Mouse (Mus musculus) lung, postnatal 0 days (tissue): ENCODE data around the gene Stac2. TPM values are rescaled to one million over a fixed set of nuclear protein-coding genes. Genes with fewer than 3 reads are reported as not detected.

Experiments used
- ATAC-seq: fragments of 200-750 bp; cut with Nextera tagmentation; 2 replicates; pipeline ENCODE4 v1.8.0; 2017; ENCODE audit warnings: moderate library complexity
- DNase-seq: peaks from one replicate; pipeline ENCODE4 v3.0.0-alpha.2; 2016; ENCODE audit warnings: low spot score
- H3K27ac ChIP-seq: fragments of 300-500 bp; sonication (generic); 2 replicates; pipeline ENCODE4 v1.5.1; 2014; ENCODE audit warnings: antibody characterized with exemption, mild to moderate bottlenecking, low read length, mixed read lengths
- H3K27me3 ChIP-seq: fragments of 300-500 bp; sonication (generic); replicated peaks from 2 replicates; pipeline ENCODE4 v1.6.1; 2014; ENCODE audit warnings: low read length, mixed read lengths; ENCODE audit not compliant: insufficient read depth
- H3K36me3 ChIP-seq: fragments of 300-500 bp; sonication (generic); 2 replicates; pipeline ENCODE4 v1.6.1; 2014; ENCODE audit warnings: low read length, mixed read lengths; ENCODE audit not compliant: insufficient read depth
- H3K4me1 ChIP-seq: fragments of 300-500 bp; sonication (generic); 2 replicates; pipeline ENCODE4 v1.6.1; 2014; ENCODE audit warnings: antibody characterized with exemption, low read depth, low read length, mixed read lengths; ENCODE audit not compliant: insufficient read depth
- H3K4me2 ChIP-seq: fragments of 300-500 bp; sonication (generic); replicated peaks from 2 replicates; pipeline ENCODE4 v1.6.1; 2014; ENCODE audit warnings: low read depth, mild to moderate bottlenecking, low read length, moderate library complexity, mixed read lengths
- H3K4me3 ChIP-seq: fragments of 300-500 bp; sonication (generic); 2 replicates; pipeline ENCODE4 v1.5.1; 2014; ENCODE audit warnings: low read depth, low read length
- H3K9ac ChIP-seq: fragments of 300-500 bp; sonication (generic); replicated peaks from 2 replicates; pipeline ENCODE4 v1.6.1; 2014; ENCODE audit warnings: low read depth, mild to moderate bottlenecking
- H3K9me3 ChIP-seq: fragments of 300-500 bp; sonication (generic); 2 replicates; pipeline ENCODE4 v1.6.1; 2016; ENCODE audit warnings: low read length, mixed read lengths
- CTCF ChIP-seq: IDR thresholded peaks from 2 replicates; pipeline ENCODE4 v1.5.1; 2016; ENCODE audit warnings: antibody characterized with exemption, mild to moderate bottlenecking
- EP300 ChIP-seq: IDR thresholded peaks from 2 replicates; pipeline ENCODE4 v1.6.1; 2016; ENCODE audit warnings: antibody characterized with exemption, mild to moderate bottlenecking, control low read depth
- WGBS: fragments of 180-500 bp; shearing (Covaris S2); extraction: QIAGEN DNeasy Blood & Tissue Kit; methylation state at CpG from one replicate; pipeline ENCODE4 v1.1.7; 2014; 5-methylcytosine and 5-hydroxymethylcytosine counted together
- polyA plus RNA-seq: library from polyadenylated mRNA; unstranded; fragments of >200 nt; fragmentation: Nextera tagmentation; extraction: Ambion mirVana; gene quantifications from 2 replicates; pipeline ENCODE4 v1.2.1, GENCODE M21; 2015

Stac2 gene
- polyA plus RNA-seq, 1 experiment from 2014 or later, result 0.10 TPM

- TF ChIP-seq CTCF (no peak), EP300 (peak; percentile 69; the same call in 1 of the 2 replicates)
- ATAC-seq, result peak; percentile 83
- H3K27me3 ChIP-seq, result no peaks in the 10 kb centered on the region
- peaks cover 7% of the 10 kb centered on the region; the same call in 1 of the 2 replicates for H3K4me1 ChIP-seq
- WGBS, result under 1% methylated on average over 69 of the region's 69 CpGs
- H3K27ac ChIP-seq, result peak within 1 kb of the TSS; percentile 89
- H3K9ac ChIP-seq, result peak within 1 kb of the TSS; percentile 95
- H3K4me2 ChIP-seq, result peak within 1 kb of the TSS; percentile 86
- DNase-seq, result peak; percentile 93
- peak within 1 kb of the TSS; percentile 93 for H3K4me3 ChIP-seq
- H3K36me3 ChIP-seq, result peaks cover 11% of the 10 kb centered on the region; the same call in 1 of the 2 replicates
- H3K9me3 ChIP-seq, result no peaks in the 10 kb centered on the region
Observed at GRCm38 (mm10) chr11:98026570-98027296, 26.5 kb downstream of the Stac2 start, which contains the start of gene Rpl19. Gene Rpl19, plus strand, starts transcription at chr11:98026710.

GRCm38 (mm10) chr11:98026248-98026569 is 27.1 kb downstream of the Stac2 start:
- no peaks in the 10 kb centered on the region for H3K9me3 ChIP-seq
- H3K36me3 ChIP-seq, result peaks cover 11% of the 10 kb centered on the region; the same call in 1 of the 2 replicates
- no peaks in the 10 kb centered on the region for H3K27me3 ChIP-seq
- H3K4me1 ChIP-seq, result peaks cover 11% of the 10 kb centered on the region; the same call in 1 of the 2 replicates
- no peak for TF ChIP-seq CTCF
- peak overlapping the region; percentile 89 for H3K27ac ChIP-seq
- H3K4me3 ChIP-seq, result peak overlapping the region; percentile 93
- 5% methylated on average over 15 of the region's 15 CpGs for WGBS
- H3K4me2 ChIP-seq, result peak overlapping the region; percentile 86
- DNase-seq (no peak), ATAC-seq (no peak)
- H3K9ac ChIP-seq, result peak overlapping the region; percentile 95

GRCm38 (mm10) chr11:98024516-98024915 is 28.7 kb downstream of the Stac2 start:
- Histone ChIP-seq H3K9ac (no peak overlapping the region), H3K4me3 (no peak overlapping the region), H3K36me3 (0 out of 2 replicates have a peak, but pooled peaks cover 3% of the 10 kb centered on the region), H3K9me3 (no peaks in the 10 kb centered on the region), H3K27ac (no peak overlapping the region), H3K4me1 (peaks cover 14% of the 10 kb centered on the region; the same call in 1 of the 2 replicates), H3K4me2 (no peak overlapping the region), H3K27me3 (no peaks in the 10 kb centered on the region)
- DNase-seq (no peak), ATAC-seq (no peak)
- WGBS, result 86% methylated on average over 3 of the region's 3 CpGs
- TF ChIP-seq CTCF (no peak), EP300 (no peak)

- ATAC-seq, result peak; percentile 70
Observed at GRCm38 (mm10) chr11:98022555-98023371, 30.5 kb downstream of the Stac2 start, which contains the start of gene Cacnb1. Gene Cacnb1, minus strand, starts transcription at chr11:98023034.

GRCm38 (mm10) chr11:98022253-98022554 is 31.1 kb downstream of the Stac2 start:
- ATAC-seq (no peak), DNase-seq (no peak)
- Histone ChIP-seq H3K27ac (peak overlapping the region; percentile 85), H3K36me3 (no peaks in the 10 kb centered on the region), H3K9me3 (no peaks in the 10 kb centered on the region), H3K4me2 (peak overlapping the region; percentile 96), H3K27me3 (no peaks in the 10 kb centered on the region), H3K9ac (peak overlapping the region; percentile 50), H3K4me1 (peaks cover 14% of the 10 kb centered on the region; the same call in 1 of the 2 replicates), H3K4me3 (peak overlapping the region; percentile 58)
- under 1% methylated on average over 21 of the region's 23 CpGs for WGBS
- TF ChIP-seq EP300 (no peak), CTCF (no peak)

More at GRCm38 (mm10) chr11:98022555-98023371, 30.5 kb downstream of the Stac2 start, which contains the start of gene Cacnb1:
- Histone ChIP-seq H3K4me3 (peak within 1 kb of the TSS; percentile 58), H3K9me3 (no peaks in the 10 kb centered on the region), H3K4me1 (peaks cover 14% of the 10 kb centered on the region; the same call in 1 of the 2 replicates), H3K27ac (peak within 1 kb of the TSS; percentile 85), H3K4me2 (peak within 1 kb of the TSS; percentile 96), H3K36me3 (no peaks in the 10 kb centered on the region), H3K27me3 (no peaks in the 10 kb centered on the region), H3K9ac (peak within 1 kb of the TSS; percentile 50)
- WGBS, result 2% methylated on average over 28 of the region's 52 CpGs
- TF ChIP-seq CTCF (0 out of 2 replicates have a peak, but pooled peaks have one; percentile 2), EP300 (no peak)
- peak; percentile 86 for DNase-seq
